Mouse (Mus musculus): ENCODE data around the gene Olfr69.
"Not testable (repeated sequence)": the region's sequence is repeated elsewhere in the genome, so short reads cannot be mapped to it uniquely, and the experiment has no call there.

Olfr69 gene

DNA sequence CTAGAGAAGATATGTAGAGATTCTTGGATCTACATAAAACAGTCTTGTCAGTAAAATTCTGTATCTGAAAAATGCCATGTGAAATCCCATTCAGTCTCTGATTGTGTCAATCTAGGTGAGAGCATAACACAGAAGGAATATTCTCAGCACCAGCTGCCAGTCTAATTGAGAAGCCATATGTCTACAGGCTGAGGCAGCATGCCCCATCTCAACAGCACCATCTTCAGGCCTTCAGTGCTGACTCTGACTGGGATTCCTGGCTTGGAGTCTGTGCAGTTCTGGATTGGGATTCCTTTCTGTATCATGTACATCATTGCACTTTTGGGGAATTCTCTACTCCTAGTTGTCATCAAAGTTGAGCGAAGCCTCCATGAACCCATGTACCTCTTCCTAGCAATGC lies 55.0 kb downstream of the Olfr69 start:
- DNase-seq (ENCODE audit: low read depth in 1 of 2, low spot score in 2 of 2): not testable (repeated sequence)
